Mouse (Mus musculus) heart, embryonic 12.5 days (tissue): Measurements from ENCODE around the gene Phb2. TPM values are rescaled to one million over a fixed set of nuclear protein-coding genes. Genes with fewer than 3 reads are reported as not detected.

Source experiments
- microRNA counts: library from miRNA; unstranded; fragments of <30 nt; microRNA quantifications from one replicate; lab custom pipeline; 2017
- microRNA-seq: library from miRNA; unstranded; fragments of <30 nt; microRNA quantifications from one replicate; pipeline ENCODE4, GENCODE M21; 2017
- polyA plus RNA-seq: library from polyadenylated mRNA; unstranded; fragments of >200 nt; fragmentation: Nextera tagmentation; extraction: Ambion mirVana; gene quantifications from 2 replicates; pipeline ENCODE4 v1.2.1, GENCODE M21; 2016

Phb2 gene
- polyA plus RNA-seq, 1 experiment from 2014 or later, result 349 TPM

MicroRNA genes within 50 kb of the gene (microRNA counts, 519-probe panel; counts per million panel counts)
- microRNA mmu-miR-141 (lab: Ali Mortazavi, UCI) (not detected), microRNA mmu-miR-200c (lab: Ali Mortazavi, UCI) (2,691 counts per million, percentile 11 among the panel's probes with 10 or more counts)

Small RNA genes within 50 kb of the gene (microRNA-seq; reads per million reads assigned to microRNA genes)
- 25.7 reads per million, percentile 35 among the genes with 10 or more reads in this experiment for gene Mir141
- gene Mir200c, result 129 reads per million, percentile 56 among the genes with 10 or more reads in this experiment

Other genes with a start within 250 kb of the Phb2 start
- 1.5 and 1.7 TPM in 2 replicates for gene Clstn3, start 247.5 kb upstream of the Phb2 start, polyA plus RNA-seq
- gene C1rl, start 219.2 kb upstream of the Phb2 start, polyA plus RNA-seq, result 0.31 and 0.41 TPM in 2 replicates
- 0.19 and 0.24 TPM in 2 replicates for gene C1ra, start 199.9 kb upstream of the Phb2 start, polyA plus RNA-seq
- gene C1s1, start 170.0 kb upstream of the Phb2 start, polyA plus RNA-seq, result 0.49 TPM in 1 of 2 replicates, not detected in the other
- not detected in 2 replicates for gene C1rb, start 142.0 kb upstream of the Phb2 start, polyA plus RNA-seq
- gene C1s2, start 76.3 kb upstream of the Phb2 start, polyA plus RNA-seq, result not detected in 2 replicates
- 37.4 and 40.0 TPM in 2 replicates for gene Lpcat3, start 49.3 kb upstream of the Phb2 start, polyA plus RNA-seq
- gene Emg1, start 158 bp upstream of the Phb2 start, polyA plus RNA-seq, result 105 and 107 TPM in 2 replicates
- 4.4 and 4.9 TPM in 2 replicates for gene Ptpn6, start 26.4 kb downstream of the Phb2 start, polyA plus RNA-seq
- 352 and 365 TPM in 2 replicates for gene Grcc10, start 29.0 kb downstream of the Phb2 start, polyA plus RNA-seq
- gene Gm45234, start 43.7 kb downstream of the Phb2 start, polyA plus RNA-seq, result not detected in 2 replicates
- gene Atn1, start 44.2 kb downstream of the Phb2 start, polyA plus RNA-seq, result 9.5 and 10.2 TPM in 2 replicates
- 6.0 and 6.4 TPM in 2 replicates for gene Eno2, start 57.3 kb downstream of the Phb2 start, polyA plus RNA-seq
- 0.55 TPM in 1 of 2 replicates, not detected in the other for gene Lrrc23, start 67.4 kb downstream of the Phb2 start, polyA plus RNA-seq
- gene Spsb2, start 96.3 kb downstream of the Phb2 start, polyA plus RNA-seq, result 8.7 and 9.1 TPM in 2 replicates
- gene Tpi1, start 102.0 kb downstream of the Phb2 start, polyA plus RNA-seq, result 1,356 and 1,406 TPM in 2 replicates
- 119 and 121 TPM in 2 replicates for gene Usp5, start 117.1 kb downstream of the Phb2 start, polyA plus RNA-seq
- 105 and 121 TPM in 2 replicates for gene Cdca3, start 117.2 kb downstream of the Phb2 start, polyA plus RNA-seq
- 6.4 and 7.8 TPM in 2 replicates for gene Gnb3, start 127.9 kb downstream of the Phb2 start, polyA plus RNA-seq
- gene P3h3, start 145.4 kb downstream of the Phb2 start, polyA plus RNA-seq, result 19.2 and 21.9 TPM in 2 replicates
- gene Gpr162, start 151.6 kb downstream of the Phb2 start, polyA plus RNA-seq, result 1.9 and 2.2 TPM in 2 replicates
- not detected in 2 replicates for gene Cd4, start 175.9 kb downstream of the Phb2 start, polyA plus RNA-seq
- gene Lag3, start 199.4 kb downstream of the Phb2 start, polyA plus RNA-seq, result 1.4 and 1.5 TPM in 2 replicates
- 233 and 243 TPM in 2 replicates for gene Ptms, start 207.8 kb downstream of the Phb2 start, polyA plus RNA-seq
- 357 and 358 TPM in 2 replicates for gene Mlf2, start 219.1 kb downstream of the Phb2 start, polyA plus RNA-seq